Mouse (Mus musculus) right cerebral cortex, postnatal 10 days (tissue): ENCODE data around the gene Krtap14.

ENCODE experiments used
- DNase-seq, 2 experiments: peaks; one replicate each; pipeline ENCODE4 v3.0.0; 2021; ENCODE audit warnings: low spot score in 2 of 2

Gene Krtap14

GRCm38 (mm10) chr16:88826095-88826652, at the start of gene Krtap14:
Gene Krtap14 (minus strand): TSS chr16:88826145.
- DNase-seq = no peak

GRCm38 (mm10) chr16:88874169-88874568, 48.2 kb upstream of the Krtap14 start, which contains the start of gene Krtap19-2:
Gene Krtap19-2 (minus strand): TSS chr16:88874269.
- DNase-seq = no peak

- DNase-seq = no peak
Observed at GRCm38 (mm10) chr16:88869311-88869710, 43.4 kb upstream of the Krtap14 start, which contains the start of gene Krtap19-1. Gene Krtap19-1 (minus strand): TSS chr16:88869411.

- DNase-seq = no peak
Observed at GRCm38 (mm10) chr16:88864887-88865407, 39.0 kb upstream of the Krtap14 start.

GRCm38 (mm10) chr16:88851450-88851849, 25.5 kb upstream of the Krtap14 start:
- DNase-seq = no peak

GRCm38 (mm10) chr16:88848558-88848957, 22.6 kb upstream of the Krtap14 start:
- DNase-seq = no peak

GRCm38 (mm10) chr16:88847363-88847762, 21.4 kb upstream of the Krtap14 start:
- DNase-seq = no peak

GRCm38 (mm10) chr16:88826978-88827377, 1.0 kb upstream of the Krtap14 start:
- no peak for DNase-seq

GRCm38 (mm10) chr16:88823736-88824135, 2.2 kb downstream of the Krtap14 start:
- DNase-seq = no peak

- DNase-seq = no peak
Observed at GRCm38 (mm10) chr16:88820066-88820465, 5.9 kb downstream of the Krtap14 start, which contains the start of gene Krtap15. Gene Krtap15 (plus strand): TSS chr16:88820215.

GRCm38 (mm10) chr16:88811827-88812226, 14.1 kb downstream of the Krtap14 start, which contains the start of gene Gm20741:
Gene Gm20741 (minus strand): TSS chr16:88812220.
- no peak for DNase-seq

GRCm38 (mm10) chr16:88786786-88787185, 39.2 kb downstream of the Krtap14 start:
- DNase-seq = no peak

- DNase-seq = no peak
Observed at GRCm38 (mm10) chr16:88777596-88777995, 48.3 kb downstream of the Krtap14 start, which contains the start of gene Gm5965. Gene Gm5965 (plus strand): TSS chr16:88777896.

GRCm38 (mm10) chr16:88774106-88774505, 51.8 kb downstream of the Krtap14 start, which contains the start of gene 2310057N15Rik:
Gene 2310057N15Rik (minus strand): TSS chr16:88774206.
- DNase-seq = no peak
